Mouse (Mus musculus): ENCODE data around the gene Smco3.
"Not testable (repeated sequence)": the region's sequence is repeated elsewhere in the genome, so short reads cannot be mapped to it uniquely, and the experiment has no call there.

Gene Smco3

GRCm38 (mm10) chr6:136835352-136835751 is at the start of gene Smco3:
TSS of gene Smco3 (minus strand) at chr6:136835452.
- DNase-seq (ENCODE audit: extremely low spot score, low spot score), result no peak

DNA sequence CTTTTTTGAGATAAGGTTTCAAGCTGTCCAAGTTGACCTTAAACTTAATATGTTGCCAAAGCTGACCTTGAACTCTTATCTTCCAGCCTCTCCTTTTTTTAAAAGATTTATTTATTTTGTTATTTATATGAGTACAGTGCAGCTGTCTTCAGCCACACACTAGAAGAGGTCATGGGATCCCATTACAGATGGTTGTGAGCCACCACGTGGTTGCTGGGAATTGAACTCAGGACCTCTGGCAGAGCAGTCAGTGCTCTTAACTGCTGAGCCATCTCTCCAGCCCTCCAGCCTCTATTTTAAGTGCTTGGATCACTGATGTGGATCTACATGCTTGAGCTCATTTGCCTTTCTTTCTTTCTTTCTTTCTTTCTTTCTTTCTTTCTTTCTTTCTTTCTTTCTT is 49.5 kb upstream of the Smco3 start:
- DNase-seq (ENCODE audit: extremely low spot score, low spot score), result not testable (repeated sequence)

DNA sequence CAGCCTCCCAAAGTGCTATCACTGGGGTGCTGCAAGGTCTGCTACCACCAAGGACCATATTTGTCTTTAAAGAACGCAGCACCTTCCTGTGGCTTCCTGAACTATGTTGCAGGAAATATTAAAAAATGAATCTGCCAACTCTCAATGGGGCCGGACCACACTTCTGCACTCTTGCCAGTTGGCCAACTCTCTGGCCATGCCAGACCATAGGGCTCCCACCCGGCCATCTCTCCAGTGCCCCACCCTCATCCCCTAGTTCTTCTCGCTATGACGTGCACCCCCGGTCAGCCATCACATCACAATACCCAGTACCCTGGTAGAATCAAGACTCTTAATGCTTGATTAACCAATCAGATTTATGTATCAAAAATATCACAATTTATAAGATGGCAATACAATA is 48.7 kb upstream of the Smco3 start:
- no peak for DNase-seq (ENCODE audit: extremely low spot score, low spot score)

- DNase-seq (ENCODE audit: extremely low spot score, low spot score), result no peak
These were observed 48.2 kb upstream of the Smco3 start for GRCm38 (mm10) chr6:136883431-136883915.

DNA sequence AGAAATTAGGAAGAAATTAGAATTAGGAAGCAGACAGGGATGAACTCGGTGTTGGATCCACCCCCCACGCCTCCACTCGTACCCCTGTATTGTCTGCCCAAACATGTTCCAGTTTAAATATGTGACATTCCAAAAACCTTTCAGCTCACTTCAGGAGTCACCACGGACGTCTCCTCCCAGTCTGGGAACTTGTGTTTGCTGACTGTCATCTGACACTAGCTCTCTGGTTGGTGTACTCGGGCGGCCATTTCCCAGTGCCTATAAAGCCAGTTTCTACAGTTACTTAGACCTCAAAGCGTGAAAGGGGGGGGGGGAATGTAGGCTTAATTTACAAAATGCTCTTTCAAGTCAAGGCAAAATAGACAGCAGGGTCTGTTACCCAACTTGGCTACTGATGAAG is 46.4 kb upstream of the Smco3 start:
- no peak for DNase-seq (ENCODE audit: extremely low spot score, low spot score)

DNA sequence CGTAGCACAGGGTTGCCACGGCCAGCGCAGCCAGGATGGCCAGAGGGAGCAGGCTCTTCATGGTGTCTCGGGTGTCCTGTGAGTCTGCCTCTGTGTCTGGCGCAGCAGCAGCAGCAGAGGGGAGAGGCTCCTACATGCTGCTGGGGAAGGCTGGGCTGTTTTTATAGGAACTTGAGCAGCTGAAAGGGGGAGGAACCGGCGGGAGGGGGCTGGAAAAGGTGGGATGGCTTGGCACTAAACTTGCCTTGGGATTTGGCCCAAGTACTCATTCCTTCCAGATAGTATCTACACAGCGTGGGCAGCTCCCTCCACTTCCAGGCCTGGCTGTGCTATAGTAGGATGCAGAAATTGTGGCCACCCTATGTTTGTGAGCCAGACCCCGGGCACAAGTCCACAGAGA is 40.4 kb upstream of the Smco3 start, which contains the start of gene Mgp:
Gene Mgp, minus strand, starts transcription at position 154 of the 400 bp plus-strand sequence.
- DNase-seq (ENCODE audit: extremely low spot score, low spot score), result no peak

- no peak for DNase-seq (ENCODE audit: extremely low spot score, low spot score)
These were observed 39.3 kb upstream of the Smco3 start for GRCm38 (mm10) chr6:136874599-136874998.

- no peak for DNase-seq (ENCODE audit: extremely low spot score, low spot score)
These were observed 33.7 kb upstream of the Smco3 start for GRCm38 (mm10) chr6:136868921-136869320.

DNA sequence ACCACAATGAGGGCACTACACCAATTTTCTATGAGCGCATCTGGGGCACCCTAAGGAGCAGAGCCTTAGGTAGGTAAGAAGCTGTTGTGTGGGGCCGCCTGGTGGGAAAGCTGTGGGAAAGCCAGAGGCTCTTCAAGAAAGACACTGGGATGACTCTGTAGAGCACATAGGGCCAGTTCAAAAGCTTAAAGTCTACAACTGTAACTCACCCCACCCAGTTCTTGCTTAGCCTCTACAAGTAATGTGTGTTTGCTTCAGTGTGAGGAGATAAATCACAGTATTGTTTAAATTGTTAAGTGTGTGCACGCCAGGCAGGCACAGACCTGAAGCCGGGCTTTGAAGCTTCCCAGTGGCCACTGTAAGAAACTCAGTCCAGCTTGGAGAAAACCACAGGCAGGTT is 30.9 kb upstream of the Smco3 start:
- no peak for DNase-seq (ENCODE audit: extremely low spot score, low spot score)

DNA sequence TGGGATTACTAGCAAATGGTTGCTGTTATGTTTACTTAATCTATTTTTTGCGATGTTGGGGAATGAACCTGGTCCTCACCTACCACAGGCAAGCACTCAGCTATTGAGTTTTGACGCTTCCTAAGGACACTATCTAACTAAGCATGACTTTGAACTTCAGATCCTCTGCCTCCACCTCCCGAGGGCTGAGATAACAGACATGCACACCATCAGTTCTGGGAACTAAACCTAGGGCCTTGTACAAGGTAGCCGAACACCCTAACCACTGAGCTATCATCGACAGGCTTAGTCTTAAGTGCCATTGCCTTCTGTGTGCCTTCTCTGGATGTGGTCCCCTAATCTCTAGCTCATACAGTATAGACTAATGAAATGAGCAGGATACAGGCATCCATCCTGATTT is 30.1 kb upstream of the Smco3 start:
- no peak for DNase-seq (ENCODE audit: extremely low spot score, low spot score)

- no peak for DNase-seq (ENCODE audit: extremely low spot score, low spot score)
These were observed 25.8 kb upstream of the Smco3 start for GRCm38 (mm10) chr6:136861020-136861419.

- no peak for DNase-seq (ENCODE audit: extremely low spot score, low spot score)
These were observed 23.2 kb upstream of the Smco3 start for GRCm38 (mm10) chr6:136858420-136858819.

DNA sequence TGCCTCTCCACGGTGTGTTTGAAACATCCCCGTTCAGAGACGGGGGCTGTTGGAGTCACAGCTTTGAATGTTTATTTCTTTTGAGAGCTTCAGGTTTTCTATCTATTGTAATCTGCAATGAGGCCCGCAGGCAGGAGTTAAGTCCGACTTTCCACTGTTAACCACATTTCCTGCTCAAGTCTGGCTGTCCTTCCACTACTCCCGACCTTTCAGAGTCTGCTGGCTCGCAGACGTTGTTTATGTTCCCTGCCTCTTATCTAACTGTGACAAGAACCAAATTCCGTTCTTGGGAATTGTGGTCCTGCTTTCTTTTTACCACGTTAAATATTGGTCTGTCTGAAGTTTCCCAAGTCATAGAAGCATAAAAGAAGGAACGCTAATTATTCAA is 22.6 kb upstream of the Smco3 start:
- DNase-seq (ENCODE audit: extremely low spot score, low spot score), result no peak

DNA sequence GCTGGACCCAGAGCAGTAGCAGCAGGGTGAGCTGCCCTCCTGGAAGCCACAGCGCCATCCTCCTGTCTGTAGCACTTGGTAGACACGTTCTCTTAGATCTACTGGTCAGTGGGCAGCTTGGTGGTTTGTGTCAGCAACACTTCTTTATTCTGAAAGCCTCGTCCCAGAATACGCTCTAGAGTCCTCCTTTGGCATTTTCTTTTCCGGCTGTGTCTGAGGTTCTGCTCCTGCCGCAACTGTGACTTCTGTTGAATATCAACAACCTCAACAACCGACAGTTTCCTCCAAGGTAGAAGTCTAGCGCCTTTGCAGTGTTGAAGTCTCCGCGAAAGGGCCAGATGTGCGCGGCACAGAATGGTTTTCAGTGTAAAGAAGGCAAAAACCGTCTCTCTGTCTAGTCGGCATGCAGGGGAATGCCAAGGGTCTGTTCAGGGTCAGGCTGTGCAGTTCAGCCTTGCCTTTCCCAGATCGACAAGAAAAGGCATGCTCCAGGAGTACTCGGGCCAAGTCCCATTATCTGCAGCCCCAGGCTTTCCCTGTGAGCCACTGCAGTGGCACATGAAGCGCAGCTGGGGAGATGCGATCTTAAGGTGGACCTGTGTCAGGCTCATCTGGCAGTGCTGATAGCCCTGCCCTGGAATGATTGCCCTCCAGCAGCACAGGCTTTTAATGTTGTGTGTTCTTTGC is 22.1 kb upstream of the Smco3 start, which contains the start of gene Art4:
Gene Art4, minus strand, starts transcription at position 548 of the 687 bp plus-strand sequence.
- no peak for DNase-seq (ENCODE audit: extremely low spot score, low spot score)

DNA sequence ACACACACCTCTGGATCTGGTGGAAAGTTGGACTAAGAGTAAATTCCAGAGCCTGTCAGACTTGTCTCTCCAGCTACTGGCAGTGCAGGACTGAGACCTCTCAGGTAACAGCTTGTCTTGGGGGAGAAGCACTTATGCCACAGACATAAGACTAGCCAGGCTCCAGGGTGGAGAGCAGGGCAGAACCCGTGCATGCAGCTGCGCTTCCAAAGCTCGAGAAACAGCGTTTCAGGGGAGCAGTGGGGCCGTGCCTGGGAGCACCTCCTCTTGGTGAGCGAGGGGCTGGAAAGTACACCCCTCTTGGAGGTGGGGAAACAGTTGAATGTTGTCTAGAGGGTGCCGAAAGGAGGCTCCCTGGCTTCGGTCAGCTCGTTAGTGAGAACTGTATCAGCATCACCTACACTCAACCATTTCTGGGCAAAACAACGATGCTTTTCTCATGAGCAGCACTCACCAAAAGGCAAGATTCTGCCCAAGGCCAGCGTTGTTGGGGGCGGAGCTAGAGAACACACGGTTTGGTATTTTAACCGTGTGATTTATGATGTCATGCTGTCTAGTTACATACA is 20.9 kb upstream of the Smco3 start:
- no peak for DNase-seq (ENCODE audit: extremely low spot score, low spot score)

- no peak for DNase-seq (ENCODE audit: extremely low spot score, low spot score)
These were observed 19.9 kb upstream of the Smco3 start for GRCm38 (mm10) chr6:136855183-136855582.

DNA sequence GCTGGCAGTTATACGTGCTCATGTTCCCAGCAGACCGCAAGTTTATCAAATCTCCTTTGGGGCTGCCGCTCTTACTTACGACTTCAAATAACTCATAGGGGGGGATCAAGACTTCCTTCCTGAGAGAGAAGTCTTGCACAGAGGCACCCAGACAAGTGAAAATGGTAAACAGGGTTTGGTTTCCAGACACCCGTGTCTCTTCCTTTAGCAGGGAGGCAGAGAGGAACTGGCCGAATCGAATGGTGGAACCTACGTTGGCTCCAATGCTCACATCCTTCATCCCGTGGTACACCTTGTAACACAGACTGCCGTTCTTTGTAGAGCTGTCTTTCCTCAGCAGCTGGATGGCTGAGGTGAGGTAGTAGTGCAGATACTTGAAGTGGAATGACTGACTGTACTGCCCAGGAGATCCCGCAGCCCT is 19.1 kb upstream of the Smco3 start:
- no peak for DNase-seq (ENCODE audit: extremely low spot score, low spot score)

GRCm38 (mm10) chr6:136852762-136853161 is 17.5 kb upstream of the Smco3 start:
- DNase-seq (ENCODE audit: extremely low spot score, low spot score), result no peak

DNA sequence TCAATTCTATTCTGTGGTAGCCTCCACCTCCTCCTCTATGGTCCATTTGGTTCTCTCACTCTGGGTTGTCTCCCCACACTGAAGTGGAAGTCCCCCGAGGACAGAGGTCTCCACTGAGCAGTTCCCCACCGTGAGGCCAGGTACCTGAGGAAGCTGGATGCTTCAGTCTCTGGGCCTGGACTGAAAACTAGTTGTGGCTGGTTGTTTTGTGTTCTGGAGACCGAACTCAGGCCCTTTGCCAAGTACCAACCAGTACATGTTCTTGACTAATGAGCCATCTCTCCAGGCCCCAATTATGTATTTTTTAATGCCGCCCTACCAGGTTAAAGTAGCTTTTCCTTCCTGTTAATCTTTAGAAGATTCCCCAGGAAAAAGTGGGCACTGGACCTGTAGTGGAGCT is 17.1 kb upstream of the Smco3 start:
- DNase-seq (ENCODE audit: extremely low spot score, low spot score), result no peak

DNA sequence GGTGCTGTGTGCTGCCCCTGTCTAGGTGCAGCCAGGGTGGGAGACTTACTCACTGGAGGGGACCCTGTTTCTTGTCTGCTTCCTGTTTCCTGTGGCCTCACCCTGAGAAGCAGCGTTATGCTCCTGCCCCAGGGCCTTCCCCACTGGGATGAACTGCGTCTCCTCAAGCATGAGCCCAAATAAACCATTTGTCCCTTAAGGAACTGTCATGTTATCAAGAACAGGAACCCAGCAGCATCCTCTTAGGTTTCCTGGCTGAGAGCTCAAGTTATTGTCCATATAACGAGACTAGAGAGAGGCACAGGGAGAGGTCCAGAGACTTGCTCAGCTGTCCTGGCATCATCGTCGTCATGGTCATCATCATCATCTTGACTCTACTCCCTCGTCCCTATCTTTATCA is 15.0 kb upstream of the Smco3 start:
- no peak for DNase-seq (ENCODE audit: extremely low spot score, low spot score)

DNA sequence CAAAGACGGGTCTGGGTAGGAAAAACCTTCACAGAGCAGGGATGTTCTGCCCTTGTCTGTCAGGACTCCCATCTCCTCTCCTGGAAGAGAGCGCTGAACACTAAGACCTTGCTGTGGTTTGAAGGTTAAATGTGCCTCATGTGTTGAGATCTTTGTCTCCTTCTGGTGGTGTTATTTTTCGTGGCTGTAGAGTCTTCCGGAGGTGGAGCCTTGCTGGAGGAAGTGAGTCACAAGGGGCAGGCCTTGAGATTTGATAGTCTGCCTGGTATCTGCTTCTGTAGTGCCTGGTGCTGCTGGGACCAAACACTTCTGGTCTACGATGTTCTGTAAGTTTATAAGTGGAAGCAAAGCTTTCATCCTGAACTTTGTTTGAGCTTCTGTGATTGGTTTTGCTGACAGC is 13.7 kb upstream of the Smco3 start:
- DNase-seq (ENCODE audit: extremely low spot score, low spot score), result no peak

DNA sequence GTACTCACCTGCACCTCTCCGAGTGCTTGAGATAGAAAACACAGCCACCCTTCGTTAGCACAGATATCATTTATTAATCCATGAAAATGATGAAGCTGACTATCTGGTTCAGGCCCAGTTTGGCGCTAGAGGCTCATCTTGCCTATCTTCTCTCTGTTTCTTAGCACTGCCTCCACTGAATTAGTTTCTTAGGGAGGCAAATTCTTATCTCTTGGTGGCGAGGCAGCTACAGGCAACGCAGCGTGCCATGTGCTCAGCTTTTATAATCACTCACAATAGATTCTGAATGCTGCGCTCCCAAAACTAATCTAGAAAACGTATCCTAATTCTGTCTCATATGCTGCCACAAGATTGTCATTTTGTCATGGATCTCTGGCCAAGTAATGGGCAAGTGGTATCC is 13.1 kb upstream of the Smco3 start:
- DNase-seq (ENCODE audit: extremely low spot score, low spot score), result no peak

GRCm38 (mm10) chr6:136847790-136848189 is 12.5 kb upstream of the Smco3 start:
- peak; percentile 49 for DNase-seq (ENCODE audit: extremely low spot score, low spot score)
